In the genomic region with DNA sequence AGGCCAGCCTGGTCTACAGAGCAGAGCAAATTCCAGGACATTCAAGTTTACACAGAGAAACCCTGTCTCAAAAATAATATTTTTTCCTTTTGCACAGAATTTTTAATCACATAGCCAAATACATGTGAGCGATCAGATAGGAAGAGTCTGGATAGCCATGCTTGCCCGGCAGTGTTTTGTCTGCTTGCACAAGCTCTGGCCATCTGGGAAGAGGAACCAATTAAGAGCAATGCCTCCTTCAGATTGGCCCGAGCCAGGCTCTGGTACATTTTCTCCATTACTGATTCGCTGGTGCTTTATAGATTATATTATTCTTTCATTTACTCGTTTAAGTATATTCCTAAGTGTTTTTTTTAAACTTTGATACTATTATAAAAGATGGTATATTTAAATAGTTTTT, we compare ENCODE assay signal across 40 mouse cellular contexts. TPM values are rescaled to one million over a fixed set of nuclear protein-coding genes. Genes with fewer than 3 reads are reported as not detected.
DNase-seq lines count a peak whose midpoint lies in the region; ATAC-seq lines count a peak whose summit lies in the region.
"Had no signal": no experiment of that assay in that cellular context is flagged by ENCODE, and none has a peak within 500 bp of the region (broad histone marks: within the 10 kb centered on the region; RNA-seq: fewer than 3 reads in every experiment).

No protein-coding gene starts in this region.

- no peak for ATAC-seq in liver, embryonic 15.5 days (ENCODE audit: insufficient read depth)
- ATAC-seq in midbrain, embryonic 14.5 days (ENCODE audit: low FRiP score, low TSS enrichment): no peak
- ATAC-seq: forebrain, embryonic 16.5 days; hindbrain, embryonic 16.5 days had no signal

- H3K4me2 ChIP-seq in liver, embryonic 15.5 days: 0 out of 2 replicates have a peak overlapping the region, but pooled peaks have one; percentile 69
- H3K4me2 ChIP-seq in midbrain, embryonic 14.5 days (ENCODE audit: low read length): no peak overlapping the region
- H3K4me2 ChIP-seq: embryonic facial prominence, embryonic 13.5 days; neural tube, embryonic 13.5 days had no signal

- peak overlapping the region; percentile 48 for H3K27ac ChIP-seq in liver, embryonic 15.5 days (replicated peaks)
- H3K27ac ChIP-seq in midbrain, embryonic 14.5 days (replicated peaks; ENCODE audit: low read depth, low read length): no peak overlapping the region
- H3K27ac ChIP-seq: neural tube, embryonic 13.5 days had no signal

- H3K9me3 ChIP-seq in liver, embryonic 15.5 days (replicated peaks): no peaks in the 10 kb centered on the region
- H3K9me3 ChIP-seq in midbrain, embryonic 14.5 days (ENCODE audit: control insufficient read depth, low read length): no peaks in the 10 kb centered on the region
- H3K9me3 ChIP-seq: embryonic facial prominence, embryonic 13.5 days; hindbrain, embryonic 10.5 days; lung, embryonic 15.5 days; midbrain, embryonic 10.5 days; neural tube, embryonic 13.5 days had no signal

- no peak overlapping the region for H3K4me3 ChIP-seq in liver, embryonic 15.5 days (replicated peaks)
- no peak overlapping the region for H3K4me3 ChIP-seq in midbrain, embryonic 14.5 days (replicated peaks; ENCODE audit: low read depth, low read length)
- H3K4me3 ChIP-seq: embryonic facial prominence, embryonic 13.5 days; hindbrain, embryonic 10.5 days; lung, embryonic 15.5 days; midbrain, embryonic 10.5 days; neural tube, embryonic 13.5 days had no signal

- H3K4me1 ChIP-seq in liver, embryonic 15.5 days (replicated peaks): peaks cover 59% of the 10 kb centered on the region
- H3K4me1 ChIP-seq in midbrain, embryonic 14.5 days (ENCODE audit: control insufficient read depth, insufficient read depth, low read length): peaks cover 9% of the 10 kb centered on the region; the same call in 1 of the 2 replicates

- no peak overlapping the region for H3K9ac ChIP-seq in liver, embryonic 15.5 days
- H3K9ac ChIP-seq in midbrain, embryonic 14.5 days (replicated peaks; ENCODE audit: low read length): no peak overlapping the region
- H3K9ac ChIP-seq: embryonic facial prominence, embryonic 13.5 days; lung, embryonic 15.5 days; neural tube, embryonic 13.5 days had no signal

- DNase-seq in cerebellum, adult 9-10 months: peak; percentile 33
- DNase-seq in cerebellum, postnatal 14 days: no peak
- DNase-seq in layer of hippocampus, adult 9-11 months: peak; percentile 59
- no peak for DNase-seq in layer of hippocampus, postnatal 36 days
- DNase-seq in brain, adult 2 months (ENCODE audit: low read depth, low spot score): peak; percentile 51
- DNase-seq in midbrain, embryonic 14.5 days: no peak
- DNase-seq: cerebellum, adult 11 months; cerebellum, adult 9-11 months; right cerebral cortex, postnatal 4 days had no signal

- WGBS in liver, embryonic 15.5 days (ENCODE audit: insufficient replicate concordance): 65% methylated on average over 5 of the region's 5 CpGs
- 80% methylated on average over 5 of the region's 5 CpGs for WGBS in midbrain, embryonic 14.5 days

- H3K36me3 ChIP-seq in liver, embryonic 15.5 days (replicated peaks): peaks cover 59% of the 10 kb centered on the region
- peaks cover 37% of the 10 kb centered on the region for H3K36me3 ChIP-seq in midbrain, embryonic 14.5 days (ENCODE audit: control insufficient read depth, insufficient read depth, low read length)

- H3K27me3 ChIP-seq in liver, embryonic 15.5 days: no peaks in the 10 kb centered on the region
- H3K27me3 ChIP-seq in midbrain, embryonic 14.5 days (ENCODE audit: control insufficient read depth, insufficient read depth, low read length): no peaks in the 10 kb centered on the region
- H3K27me3 ChIP-seq: CH12.LX; embryonic facial prominence, embryonic 13.5 days; lung, embryonic 15.5 days; neural tube, embryonic 13.5 days had no signal

RNA-seq across cellular contexts. Expression of a gene that starts 7.8 kb away (rescaled TPM):
- total RNA-seq in layer of hippocampus, postnatal 36 days (2021): 10 to 100 TPM; 64.3 to 74.2 TPM
- 39.8 and 41.9 TPM in 2 replicates for polyA plus RNA-seq in liver, embryonic 15.5 days (2015; fragmentation: Nextera tagmentation; extraction: Ambion mirVana)
- 27.5 and 46.0 TPM in 2 replicates for polyA plus RNA-seq in midbrain, embryonic 14.5 days (2014; fragmentation: Nextera tagmentation; extraction: Ambion mirVana)

RNA-seq across cellular contexts. Expression of a gene that starts 26.1 kb away (rescaled TPM):
- not detected for total RNA-seq in layer of hippocampus, postnatal 36 days (2021)
- polyA plus RNA-seq in liver, embryonic 15.5 days (2015; fragmentation: Nextera tagmentation; extraction: Ambion mirVana): not detected in 2 replicates
- polyA plus RNA-seq in midbrain, embryonic 14.5 days (2014; fragmentation: Nextera tagmentation; extraction: Ambion mirVana): not detected in 2 replicates
- total RNA-seq: adrenal gland, adult 2 months; adrenal gland, postnatal 4 days; CH12.LX; common myeloid progenitor, adult 5-6 weeks; ES-E14; gastrocnemius, adult 8-10 months; gastrocnemius, postnatal 4 days; heart, adult 8-10 months; heart, postnatal 14 days; layer of hippocampus, adult 18-20 months; left cerebral cortex, adult 18-20 months; left cerebral cortex, postnatal 14 days; liver, adult 2 months; megakaryocyte progenitor cell, adult 5-6 weeks; midbrain, postnatal 0 days had no signal
- polyA plus RNA-seq: adrenal gland, adult 2 months; C2C12; embryonic facial prominence, embryonic 13.5 days; forebrain, embryonic 11.5 days; forebrain, embryonic 16.5 days; heart, embryonic 14.5 days; hindbrain, embryonic 10.5 days; hindbrain, embryonic 16.5 days; kidney, embryonic 14.5 days; limb, embryonic 11.5 days; liver, adult 2 months; lung, embryonic 15.5 days; midbrain, embryonic 10.5 days; midbrain, postnatal 0 days; neural tube, embryonic 13.5 days; spleen, adult 2 months; urinary bladder, adult 2 months had no signal

RNA-seq across cellular contexts. Expression of a gene that starts 42.4 kb away (rescaled TPM):
- total RNA-seq in layer of hippocampus, postnatal 36 days (2021): under 1 TPM; 0.08 to 0.40 TPM
- not detected in 2 replicates for polyA plus RNA-seq in liver, embryonic 15.5 days (2015; fragmentation: Nextera tagmentation; extraction: Ambion mirVana)
- polyA plus RNA-seq in midbrain, embryonic 14.5 days (2014; fragmentation: Nextera tagmentation; extraction: Ambion mirVana): 0.19 TPM in 1 of 2 replicates, not detected in the other
- total RNA-seq: adrenal gland, adult 2 months; adrenal gland, postnatal 4 days; CH12.LX; common myeloid progenitor, adult 5-6 weeks; gastrocnemius, adult 8-10 months; heart, adult 8-10 months; heart, postnatal 14 days; liver, adult 2 months; megakaryocyte progenitor cell, adult 5-6 weeks; midbrain, postnatal 0 days had no signal
- polyA plus RNA-seq: activated CD4-positive, CD25-positive, alpha-beta regulatory T cell, adult 4 months; adrenal gland, adult 2 months; C2C12; forebrain, embryonic 11.5 days; heart, embryonic 14.5 days; hindbrain, embryonic 16.5 days; limb, embryonic 11.5 days; liver, adult 2 months; lung, embryonic 15.5 days; midbrain, postnatal 0 days; spleen, adult 2 months; urinary bladder, adult 2 months had no signal

RNA-seq across cellular contexts. Expression of a gene that starts 44.3 kb away (rescaled TPM):
- under 1 TPM; 0.07 to 0.20 TPM for total RNA-seq in layer of hippocampus, postnatal 36 days (2021)
- polyA plus RNA-seq in liver, embryonic 15.5 days (2015; fragmentation: Nextera tagmentation; extraction: Ambion mirVana): 0.02 TPM in 1 of 2 replicates, not detected in the other
- not detected in 2 replicates for polyA plus RNA-seq in midbrain, embryonic 14.5 days (2014; fragmentation: Nextera tagmentation; extraction: Ambion mirVana)
- total RNA-seq: adrenal gland, adult 2 months; adrenal gland, postnatal 4 days; common myeloid progenitor, adult 5-6 weeks; gastrocnemius, adult 8-10 months; heart, adult 8-10 months; heart, postnatal 14 days; layer of hippocampus, adult 18-20 months; left cerebral cortex, postnatal 14 days; liver, adult 2 months; megakaryocyte progenitor cell, adult 5-6 weeks had no signal
- polyA plus RNA-seq: activated CD4-positive, CD25-positive, alpha-beta regulatory T cell, adult 4 months; adrenal gland, adult 2 months; C2C12; embryonic facial prominence, embryonic 13.5 days; forebrain, embryonic 11.5 days; forebrain, embryonic 16.5 days; heart, embryonic 14.5 days; kidney, embryonic 14.5 days; limb, embryonic 11.5 days; liver, adult 2 months; lung, embryonic 15.5 days; midbrain, embryonic 10.5 days; midbrain, postnatal 0 days; neural tube, embryonic 13.5 days; spleen, adult 2 months; urinary bladder, adult 2 months had no signal

Comparison
In these comparisons a context has a peak if more than half of its experiments do, and no peak if none do; other contexts are left out.
1. DNase-seq: peak in cerebellum, adult 9-10 months (single experiment), layer of hippocampus, adult 9-11 months (single experiment) and brain, adult 2 months (single experiment); none in cerebellum, postnatal 14 days (0 of 2), layer of hippocampus, postnatal 36 days (0 of 2) and midbrain, embryonic 14.5 days (single experiment).